Mouse (Mus musculus) G1E (cell line): ENCODE data around the gene Lmna. TPM values are rescaled to one million over a fixed set of nuclear protein-coding genes. Genes with fewer than 3 reads are reported as not detected.
A peak's percentile ranks its signal among the peaks of the same experiment; 100 is the strongest.

ENCODE experiments used
- ATAC-seq: 2 replicates; pipeline ENCODE4 v1.8.0; 2016; ENCODE audit warnings: mild to moderate bottlenecking; ENCODE audit not compliant: insufficient number of reproducible peaks, poor library complexity, low FRiP score, severe bottlenecking; ENCODE audit errors: extremely low read depth
- DNase-seq: peaks from one replicate; pipeline ENCODE4 v3.0.0; 2012; ENCODE audit warnings: low spot score
- H3K27me3 ChIP-seq: 2 replicates; pipeline ENCODE4 v1.6.1; 2012; ENCODE audit warnings: mild to moderate bottlenecking, low read length, inconsistent platforms; ENCODE audit not compliant: insufficient read depth
- H3K36me3 ChIP-seq: replicated peaks from 2 replicates; pipeline ENCODE3; 2012; ENCODE audit warnings: mild to moderate bottlenecking, inconsistent platforms
- H3K4me1 ChIP-seq: 2 replicates; pipeline ENCODE4 v1.6.1; 2012; ENCODE audit warnings: low read depth, low read length, inconsistent platforms, mixed read lengths; ENCODE audit not compliant: insufficient read depth
- H3K4me3 ChIP-seq: 2 replicates; pipeline ENCODE4 v1.5.1; 2012; ENCODE audit warnings: low read depth, mild to moderate bottlenecking, inconsistent platforms, low read length, moderate library complexity, mixed read lengths
- H3K9me3 ChIP-seq: replicated peaks from 2 replicates; pipeline ENCODE4 v1.6.1; 2012; ENCODE audit warnings: inconsistent platforms
- CTCF ChIP-seq: IDR thresholded peaks from 2 replicates; pipeline ENCODE4 v1.5.1; 2012; ENCODE audit warnings: low read depth, low read length, inconsistent platforms, mixed read lengths
- GATA1 ChIP-seq: IDR thresholded peaks from 2 replicates; pipeline ENCODE4 v1.6.1; 2012; ENCODE audit warnings: borderline replicate concordance, low read length, inconsistent platforms, mixed read lengths
- GATA2 ChIP-seq: IDR thresholded peaks from 2 replicates; pipeline ENCODE4 v1.6.1; 2012; ENCODE audit warnings: low read depth, low read length, inconsistent platforms, borderline replicate concordance
- POLR2AphosphoS5 ChIP-seq: IDR thresholded peaks from 2 replicates; pipeline ENCODE4 v1.6.1; 2012; ENCODE audit warnings: low read depth, low read length, inconsistent platforms; ENCODE audit not compliant: insufficient replicate concordance
- TAL1 ChIP-seq: conservative IDR thresholded peaks from 2 replicates; pipeline ENCODE4 v1.6.1; 2012; ENCODE audit warnings: low read depth, low read length, inconsistent platforms, mixed read lengths
- polyA plus RNA-seq: library from polyadenylated mRNA; stranded (reverse); fragments of >175 nt; gene quantifications from 2 replicates; pipeline ENCODE4 v1.2.3, GENCODE M21; 2012
- total RNA-seq, 2 experiments: library from RNA; stranded (forward) in 1 of 2; stranded (reverse) in 1 of 2; fragments of 200-1000 nt in 1 of 2; fragments of >200 nt in 1 of 2; fragmentation: Nextera tagmentation in 1 of 2; gene quantifications; 2 replicates each; pipeline ENCODE4 v1.2.3; 2014 to 2017

Gene Lmna
- total and polyA plus RNA-seq, 3 experiments, result 72.1 to 336 (median 98.2) TPM

DNA sequence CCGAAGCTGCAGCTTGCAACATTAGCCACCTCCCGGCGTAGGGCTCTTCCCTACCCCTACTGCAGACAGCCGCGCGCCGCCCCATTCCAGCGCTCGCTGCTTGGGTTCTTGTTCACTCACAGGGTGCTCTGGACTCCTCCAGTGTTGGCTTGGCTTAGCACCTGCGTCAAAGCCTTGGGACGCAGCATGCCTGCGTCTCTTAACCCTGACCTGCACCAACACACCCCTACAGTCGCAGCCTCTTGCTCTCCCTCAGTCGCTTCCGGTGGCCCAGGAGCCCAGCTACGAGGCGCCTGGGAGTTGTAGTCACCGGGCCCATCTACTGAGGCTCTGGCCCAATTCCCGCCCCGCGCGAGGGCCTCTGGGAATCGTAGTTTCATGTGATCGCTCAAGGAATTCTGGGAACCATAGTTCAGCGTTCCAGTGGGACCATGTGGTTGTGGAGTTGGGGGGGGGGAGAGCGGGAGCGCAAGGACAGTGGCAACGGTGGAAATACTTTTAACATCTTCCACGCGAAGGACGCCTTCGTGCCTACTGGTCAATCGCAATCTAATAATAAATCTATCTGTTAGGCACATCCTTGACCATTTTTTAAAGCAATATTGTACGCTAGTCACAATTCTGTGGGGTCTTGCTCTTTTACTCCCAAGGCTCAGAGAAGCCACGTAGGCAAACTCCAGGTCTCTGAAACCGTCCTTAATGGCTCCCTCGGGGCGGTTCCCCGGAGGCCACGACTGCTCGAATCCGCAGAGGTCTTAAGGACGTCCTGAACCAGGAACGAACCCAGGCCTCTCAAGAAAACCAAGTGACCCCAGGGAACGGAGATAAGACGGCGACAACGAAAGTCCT is 43.1 kb upstream of the Lmna start, which contains the start of gene Lamtor2:
Gene Lamtor2 (minus strand): TSS at position 399 of the 849 bp plus-strand sequence.
- H3K9me3 ChIP-seq, result no peaks in the 10 kb centered on the region
- peaks cover 61% of the 10 kb centered on the region for H3K4me1 ChIP-seq
- no peaks in the 10 kb centered on the region for H3K27me3 ChIP-seq
- H3K36me3 ChIP-seq, result peaks cover 60% of the 10 kb centered on the region
- no peak for TF ChIP-seq POLR2AphosphoS5
- no peak for TF ChIP-seq GATA2
- TF ChIP-seq CTCF, result no peak
- TF ChIP-seq GATA1, result no peak
- TF ChIP-seq TAL1, result no peak
- peak within 1 kb of the TSS; percentile 95 for H3K4me3 ChIP-seq
- DNase-seq (peak; percentile 92), ATAC-seq (peak; percentile 89)

DNA sequence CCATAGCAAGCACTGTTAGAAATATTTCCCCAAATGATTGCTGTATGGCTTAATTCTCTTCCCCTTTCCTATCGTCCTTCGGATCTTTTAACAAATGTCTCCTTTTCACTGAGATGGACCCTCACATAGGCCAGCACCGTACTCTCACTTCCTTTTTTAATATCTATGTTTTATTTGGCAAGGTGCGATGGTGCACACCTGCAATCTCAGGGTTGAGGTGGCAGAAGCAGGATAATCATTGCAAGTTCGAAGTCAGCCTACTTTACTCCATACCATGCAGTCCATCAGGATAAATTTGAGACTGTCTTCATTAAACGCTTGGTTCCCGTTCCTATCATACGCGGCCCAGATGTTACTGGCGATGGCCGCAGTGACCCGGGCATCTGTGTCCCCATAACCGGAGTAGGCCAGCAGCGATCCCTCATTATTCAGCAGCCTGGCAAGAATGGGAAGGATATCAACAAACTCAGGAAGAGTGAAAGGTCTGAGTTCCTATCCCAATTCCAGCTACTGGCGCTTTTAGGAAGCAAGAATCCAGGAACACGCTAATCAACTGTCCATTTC is 42.4 kb upstream of the Lmna start:
- no peaks in the 10 kb centered on the region for H3K27me3 ChIP-seq
- ATAC-seq (no peak), DNase-seq (no peak)
- peaks cover 62% of the 10 kb centered on the region for H3K36me3 ChIP-seq
- TF ChIP-seq GATA2 (no peak), GATA1 (no peak), POLR2AphosphoS5 (no peak), CTCF (no peak), TAL1 (no peak)
- no peaks in the 10 kb centered on the region for H3K9me3 ChIP-seq
- peaks cover 62% of the 10 kb centered on the region for H3K4me1 ChIP-seq
- H3K4me3 ChIP-seq, result peak overlapping the region; percentile 95

DNA sequence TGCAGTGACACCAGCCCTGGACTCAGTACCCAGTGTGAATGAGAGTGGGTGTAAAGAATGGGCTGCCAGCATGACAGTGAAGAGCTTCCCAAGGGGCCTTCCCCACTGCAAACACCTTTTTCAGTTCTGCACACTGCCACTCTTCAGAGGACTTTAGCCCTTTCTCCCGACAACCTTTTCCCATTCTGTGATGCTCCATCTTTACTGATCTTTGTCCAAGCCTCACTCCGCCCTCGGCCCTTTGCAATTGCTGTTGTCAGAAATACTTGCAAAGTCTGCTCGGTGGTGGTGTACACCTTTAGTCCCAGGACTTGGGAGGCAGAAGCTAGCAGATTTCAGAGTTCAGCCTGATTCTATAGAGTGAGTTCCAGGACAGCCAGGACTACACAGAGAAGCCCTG is 41.8 kb upstream of the Lmna start:
- Histone ChIP-seq H3K36me3 (peaks cover 62% of the 10 kb centered on the region), H3K9me3 (no peaks in the 10 kb centered on the region), H3K27me3 (no peaks in the 10 kb centered on the region), H3K4me3 (no peak overlapping the region; the same call in 1 of the 2 replicates), H3K4me1 (peaks cover 62% of the 10 kb centered on the region)
- ATAC-seq (no peak), DNase-seq (no peak)
- TF ChIP-seq GATA2, result no peak
- TF ChIP-seq GATA1, result no peak
- TF ChIP-seq CTCF, result no peak
- no peak for TF ChIP-seq POLR2AphosphoS5
- no peak for TF ChIP-seq TAL1

GRCm38 (mm10) chr3:88548180-88548917 is 38.6 kb upstream of the Lmna start, which contains the start of gene Rab25:
Gene Rab25 (minus strand): TSS chr3:88548300.
- DNase-seq (no peak), ATAC-seq (no peak)
- Histone ChIP-seq H3K27me3 (no peaks in the 10 kb centered on the region; the same call in 1 of the 2 replicates), H3K9me3 (no peaks in the 10 kb centered on the region), H3K4me1 (peaks cover 63% of the 10 kb centered on the region), H3K4me3 (no peak within 1 kb of the TSS), H3K36me3 (peaks cover 56% of the 10 kb centered on the region)
- TF ChIP-seq GATA1 (no peak), CTCF (no peak), TAL1 (no peak), GATA2 (no peak), POLR2AphosphoS5 (no peak)

DNA sequence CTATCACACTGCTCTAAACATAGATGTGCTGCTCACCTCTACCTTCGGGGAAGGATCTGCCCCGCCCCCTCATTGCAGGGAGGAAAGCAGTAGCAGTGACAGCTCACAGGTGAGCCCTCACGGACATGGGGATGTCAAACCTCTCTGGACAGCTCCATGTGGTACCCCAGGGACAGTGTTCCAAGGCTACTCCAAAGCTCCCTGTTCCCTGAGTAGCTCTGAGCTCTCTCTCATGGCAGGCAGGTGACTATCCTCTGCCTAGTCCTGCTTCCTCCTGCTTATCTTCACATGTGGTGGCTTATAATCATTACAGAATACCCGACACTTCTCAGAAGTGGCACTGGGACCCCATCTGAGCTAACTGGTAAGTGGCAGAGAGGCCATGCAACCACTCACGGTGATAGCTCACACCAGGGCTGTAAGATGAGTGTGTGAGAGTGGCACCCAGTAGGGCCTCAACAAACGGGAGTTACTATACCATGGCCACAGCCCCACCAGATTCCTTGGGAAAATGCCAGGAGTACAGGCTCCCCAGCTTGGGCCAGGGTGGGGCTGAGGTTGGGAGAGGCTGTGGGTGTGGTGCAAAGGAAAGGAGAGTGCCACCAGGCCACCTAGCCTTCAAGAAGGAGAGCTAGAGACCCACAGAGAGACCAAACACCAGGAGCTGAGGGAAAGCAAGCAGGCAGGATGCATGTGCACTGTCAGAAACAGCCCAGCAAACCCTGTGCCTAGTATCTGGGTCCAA is 37.1 kb upstream of the Lmna start:
- Histone ChIP-seq H3K4me3 (no peak overlapping the region), H3K4me1 (peaks cover 63% of the 10 kb centered on the region), H3K9me3 (no peaks in the 10 kb centered on the region), H3K36me3 (peaks cover 65% of the 10 kb centered on the region), H3K27me3 (no peaks in the 10 kb centered on the region; the same call in 1 of the 2 replicates)
- DNase-seq, result no peak
- no peak for TF ChIP-seq GATA1
- TF ChIP-seq CTCF, result no peak
- no peak for TF ChIP-seq TAL1
- TF ChIP-seq GATA2, result no peak
- TF ChIP-seq POLR2AphosphoS5, result no peak
- no peak for ATAC-seq
